Mouse (Mus musculus): Measurements from ENCODE around the gene Zfp946. TPM values are rescaled to one million over a fixed set of nuclear protein-coding genes. Genes with fewer than 3 reads are reported as not detected.

Gene Zfp946
- polyA plus RNA-seq (2015; fragmentation: Nextera tagmentation; extraction: Ambion mirVana): 14.7 and 17.5 TPM in 2 replicates

GRCm38 (mm10) chr17:22423952-22424617, at the start of gene Zfp946:
Gene Zfp946, plus strand, starts transcription at chr17:22424222.
- no peaks in the 10 kb centered on the region for H3K9me3 ChIP-seq
- H3K4me2 ChIP-seq: peak within 1 kb of the TSS; percentile 59
- no peaks in the 10 kb centered on the region for H3K4me1 ChIP-seq
- peak within 1 kb of the TSS; percentile 69 for H3K4me3 ChIP-seq (replicated peaks)
- H3K27me3 ChIP-seq (replicated peaks): no peaks in the 10 kb centered on the region
- peak; percentile 95 for ATAC-seq (ENCODE audit: insufficient read depth, low FRiP score, low read depth)
- 1% methylated on average over 29 of the region's 29 CpGs for WGBS
- H3K36me3 ChIP-seq: no peaks in the 10 kb centered on the region
- H3K9ac ChIP-seq: peak within 1 kb of the TSS; percentile 63
- H3K27ac ChIP-seq: peak within 1 kb of the TSS; percentile 93

- Histone ChIP-seq H3K4me3 (replicated peaks) (no peak overlapping the region), H3K9me3 (no peaks in the 10 kb centered on the region), H3K27ac (no peak overlapping the region), H3K4me1 (no peaks in the 10 kb centered on the region), H3K9ac (no peak overlapping the region), H3K36me3 (no peaks in the 10 kb centered on the region), H3K27me3 (replicated peaks) (no peaks in the 10 kb centered on the region), H3K4me2 (no peak overlapping the region)
- no peak for ATAC-seq (ENCODE audit: insufficient read depth, low FRiP score, low read depth)
- 78% methylated on average over 2 of the region's 2 CpGs for WGBS
Observed at GRCm38 (mm10) chr17:22410756-22411155, 13.3 kb upstream of the Zfp946 start.

- no peak for ATAC-seq (ENCODE audit: insufficient read depth, low FRiP score, low read depth)
- H3K9ac ChIP-seq: no peak overlapping the region
- H3K4me3 ChIP-seq (replicated peaks): no peak overlapping the region
- no peaks in the 10 kb centered on the region for H3K36me3 ChIP-seq
- H3K27me3 ChIP-seq (replicated peaks): no peaks in the 10 kb centered on the region
- 3% methylated on average over 3 of the region's 3 CpGs for WGBS
- no peaks in the 10 kb centered on the region for H3K4me1 ChIP-seq
- no peak overlapping the region for H3K4me2 ChIP-seq
- H3K9me3 ChIP-seq: no peaks in the 10 kb centered on the region
- no peak overlapping the region for H3K27ac ChIP-seq
Observed at GRCm38 (mm10) chr17:22417510-22417909, 6.5 kb upstream of the Zfp946 start.

GRCm38 (mm10) chr17:22424636-22425354, 773 bp downstream of the Zfp946 start:
- Histone ChIP-seq H3K4me3 (replicated peaks) (peak overlapping the region; percentile 69), H3K9ac (no peak overlapping the region), H3K4me2 (peak overlapping the region; percentile 59), H3K27me3 (replicated peaks) (no peaks in the 10 kb centered on the region), H3K36me3 (no peaks in the 10 kb centered on the region), H3K27ac (peak overlapping the region; percentile 93), H3K9me3 (no peaks in the 10 kb centered on the region), H3K4me1 (no peaks in the 10 kb centered on the region)
- no peak for ATAC-seq (ENCODE audit: insufficient read depth, low FRiP score, low read depth)
- WGBS: 2% methylated on average over 12 of the region's 12 CpGs

- no peak overlapping the region for H3K27ac ChIP-seq
- 86% methylated on average over 3 of the region's 3 CpGs for WGBS
- no peak overlapping the region for H3K4me2 ChIP-seq
- ATAC-seq (ENCODE audit: insufficient read depth, low FRiP score, low read depth): no peak
- no peak overlapping the region for H3K9ac ChIP-seq
- no peaks in the 10 kb centered on the region; the same call in 1 of the 2 replicates for H3K9me3 ChIP-seq
- no peak overlapping the region for H3K4me3 ChIP-seq (replicated peaks)
- H3K27me3 ChIP-seq (replicated peaks): no peaks in the 10 kb centered on the region
- H3K4me1 ChIP-seq: no peaks in the 10 kb centered on the region
- H3K36me3 ChIP-seq: peaks cover 3% of the 10 kb centered on the region; the same call in 1 of the 2 replicates
Observed at GRCm38 (mm10) chr17:22447684-22448083, 23.7 kb downstream of the Zfp946 start.

GRCm38 (mm10) chr17:22497120-22497519, 73.1 kb downstream of the Zfp946 start:
- H3K9me3 ChIP-seq: no peaks in the 10 kb centered on the region
- no peak overlapping the region for H3K27ac ChIP-seq
- no peak overlapping the region for H3K9ac ChIP-seq
- ATAC-seq (ENCODE audit: insufficient read depth, low FRiP score, low read depth): no peak
- 71% methylated on average over 4 of the region's 4 CpGs for WGBS
- no peak overlapping the region for H3K4me3 ChIP-seq (replicated peaks)
- H3K4me2 ChIP-seq: no peak overlapping the region
- no peaks in the 10 kb centered on the region for H3K27me3 ChIP-seq (replicated peaks)
- H3K36me3 ChIP-seq: no peaks in the 10 kb centered on the region
- no peaks in the 10 kb centered on the region for H3K4me1 ChIP-seq

Other genes starting within 250 kb of the Zfp946 start
- 3.3 and 3.5 TPM in 2 replicates for gene Zfp994, start 198.6 kb upstream of the Zfp946 start, polyA plus RNA-seq (2015; fragmentation: Nextera tagmentation; extraction: Ambion mirVana)
- gene CT030661.1, start 109.4 kb upstream of the Zfp946 start, polyA plus RNA-seq (2015; fragmentation: Nextera tagmentation; extraction: Ambion mirVana): 11.1 and 12.4 TPM in 2 replicates
- gene Zfp944, start 62.8 kb upstream of the Zfp946 start, polyA plus RNA-seq (2015; fragmentation: Nextera tagmentation; extraction: Ambion mirVana): 12.0 and 12.5 TPM in 2 replicates
- 9.5 and 9.9 TPM in 2 replicates for gene Zfp758, start 62.8 kb upstream of the Zfp946 start, polyA plus RNA-seq (2015; fragmentation: Nextera tagmentation; extraction: Ambion mirVana)
- gene Vmn2r111, start 149.3 kb downstream of the Zfp946 start, polyA plus RNA-seq (2015; fragmentation: Nextera tagmentation; extraction: Ambion mirVana): not detected in 2 replicates
- not detected in 2 replicates for gene Vmn2r112, start 176.7 kb downstream of the Zfp946 start, polyA plus RNA-seq (2015; fragmentation: Nextera tagmentation; extraction: Ambion mirVana)

All from stomach, embryonic 15.5 days (tissue).